Mouse (Mus musculus): ENCODE data around the gene Phpt1. TPM values are rescaled to one million over a fixed set of nuclear protein-coding genes. Genes with fewer than 3 reads are reported as not detected.

The Phpt1 gene
- polyA plus RNA-seq, 1 experiment from 2014 or later = 123 TPM

GRCm38 (mm10) chr2:25578796-25579736 lies 4.0 kb upstream of the Phpt1 start:
- 4% methylated on average over 77 of the region's 77 CpGs for WGBS
- no peak overlapping the region for H3K9ac ChIP-seq (ENCODE audit: low read length)
- H3K36me3 ChIP-seq (ENCODE audit: control insufficient read depth, insufficient read depth, low read length) = peaks cover 1% of the 10 kb centered on the region; the same call in 1 of the 2 replicates
- no peak for ATAC-seq (ENCODE audit: insufficient read depth, low FRiP score)
- H3K4me1 ChIP-seq (ENCODE audit: control insufficient read depth, insufficient read depth, low read length) = peaks cover 48% of the 10 kb centered on the region
- peak overlapping the region; percentile 48 for H3K4me2 ChIP-seq (ENCODE audit: low read depth, low read length)
- H3K27me3 ChIP-seq (ENCODE audit: control insufficient read depth, insufficient read depth, low read length) = peaks cover 49% of the 10 kb centered on the region
- H3K27ac ChIP-seq (ENCODE audit: low read length) = no peak overlapping the region
- H3K4me3 ChIP-seq (replicated peaks; ENCODE audit: low read length) = peak overlapping the region; percentile 29
- no peaks in the 10 kb centered on the region for H3K9me3 ChIP-seq (replicated peaks; ENCODE audit: control insufficient read depth, low read length)

- no peak for ATAC-seq (ENCODE audit: insufficient read depth, low FRiP score)
- peak overlapping the region; percentile 47; the same call in 1 of the 2 replicates for H3K9ac ChIP-seq (ENCODE audit: low read length)
Observed at GRCm38 (mm10) chr2:25577951-25578795, 3.1 kb upstream of the Phpt1 start.

GRCm38 (mm10) chr2:25576965-25577891 lies 2.2 kb upstream of the Phpt1 start:
- no peak for ATAC-seq (ENCODE audit: insufficient read depth, low FRiP score)
- Histone ChIP-seq H3K27me3 (ENCODE audit: control insufficient read depth, insufficient read depth, low read length) (peaks cover 49% of the 10 kb centered on the region), H3K4me2 (ENCODE audit: low read depth, low read length) (peak overlapping the region; percentile 39), H3K4me1 (ENCODE audit: control insufficient read depth, insufficient read depth, low read length) (peaks cover 49% of the 10 kb centered on the region), H3K9ac (ENCODE audit: low read length) (peak overlapping the region; percentile 47; the same call in 1 of the 2 replicates), H3K9me3 (replicated peaks; ENCODE audit: control insufficient read depth, low read length) (no peaks in the 10 kb centered on the region), H3K27ac (ENCODE audit: low read length) (no peak overlapping the region), H3K36me3 (ENCODE audit: control insufficient read depth, insufficient read depth, low read length) (no peaks in the 10 kb centered on the region), H3K4me3 (replicated peaks; ENCODE audit: low read length) (peak overlapping the region; percentile 25)
- WGBS = 17% methylated on average over 90 of the region's 92 CpGs

More at GRCm38 (mm10) chr2:25577951-25578795, 3.1 kb upstream of the Phpt1 start:
- no peak overlapping the region for H3K27ac ChIP-seq (ENCODE audit: low read length)
- no peaks in the 10 kb centered on the region for H3K9me3 ChIP-seq (replicated peaks; ENCODE audit: control insufficient read depth, low read length)
- H3K27me3 ChIP-seq (ENCODE audit: control insufficient read depth, insufficient read depth, low read length) = peaks cover 49% of the 10 kb centered on the region
- H3K4me3 ChIP-seq (replicated peaks; ENCODE audit: low read length) = peak overlapping the region; percentile 29
- 7% methylated on average over 75 of the region's 75 CpGs for WGBS
- H3K4me2 ChIP-seq (ENCODE audit: low read depth, low read length) = peak overlapping the region; percentile 39
- H3K36me3 ChIP-seq (ENCODE audit: control insufficient read depth, insufficient read depth, low read length) = no peaks in the 10 kb centered on the region; the same call in 1 of the 2 replicates
- H3K4me1 ChIP-seq (ENCODE audit: control insufficient read depth, insufficient read depth, low read length) = peaks cover 55% of the 10 kb centered on the region

GRCm38 (mm10) chr2:25576028-25576850 lies 1.2 kb upstream of the Phpt1 start:
- no peak for ATAC-seq (ENCODE audit: insufficient read depth, low FRiP score)
- Histone ChIP-seq H3K4me3 (replicated peaks; ENCODE audit: low read length) (no peak overlapping the region), H3K36me3 (ENCODE audit: control insufficient read depth, insufficient read depth, low read length) (no peaks in the 10 kb centered on the region), H3K27me3 (ENCODE audit: control insufficient read depth, insufficient read depth, low read length) (peaks cover 49% of the 10 kb centered on the region), H3K4me2 (ENCODE audit: low read depth, low read length) (peak overlapping the region; percentile 96; the same call in 1 of the 2 replicates), H3K9me3 (replicated peaks; ENCODE audit: control insufficient read depth, low read length) (no peaks in the 10 kb centered on the region), H3K4me1 (ENCODE audit: control insufficient read depth, insufficient read depth, low read length) (peaks cover 41% of the 10 kb centered on the region), H3K27ac (ENCODE audit: low read length) (no peak overlapping the region), H3K9ac (ENCODE audit: low read length) (peak overlapping the region; percentile 87; the same call in 1 of the 2 replicates)
- 68% methylated on average over 16 of the region's 16 CpGs for WGBS

- peaks cover 39% of the 10 kb centered on the region for H3K4me1 ChIP-seq (ENCODE audit: control insufficient read depth, insufficient read depth, low read length)
Observed at GRCm38 (mm10) chr2:25575432-25576027, 506 bp upstream of the Phpt1 start.

GRCm38 (mm10) chr2:25574136-25574535 lies 888 bp downstream of the Phpt1 start:
- peak overlapping the region; percentile 96 for H3K4me2 ChIP-seq (ENCODE audit: low read depth, low read length)
- no peak for ATAC-seq (ENCODE audit: insufficient read depth, low FRiP score)
- H3K36me3 ChIP-seq (ENCODE audit: control insufficient read depth, insufficient read depth, low read length) = 0 out of 2 replicates have a peak, but pooled peaks cover 7% of the 10 kb centered on the region
- peak overlapping the region; percentile 97 for H3K27ac ChIP-seq (ENCODE audit: low read length)
- no peaks in the 10 kb centered on the region for H3K9me3 ChIP-seq (replicated peaks; ENCODE audit: control insufficient read depth, low read length)
- H3K4me3 ChIP-seq (replicated peaks; ENCODE audit: low read length) = peak overlapping the region; percentile 67
- H3K9ac ChIP-seq (ENCODE audit: low read length) = peak overlapping the region; percentile 87
- H3K27me3 ChIP-seq (ENCODE audit: control insufficient read depth, insufficient read depth, low read length) = peaks cover 30% of the 10 kb centered on the region
- 11% methylated on average over 11 of the region's 11 CpGs for WGBS
- H3K4me1 ChIP-seq (ENCODE audit: control insufficient read depth, insufficient read depth, low read length) = peaks cover 31% of the 10 kb centered on the region

More at GRCm38 (mm10) chr2:25575432-25576027, 506 bp upstream of the Phpt1 start:
- Histone ChIP-seq H3K4me3 (replicated peaks; ENCODE audit: low read length) (peak overlapping the region; percentile 67), H3K4me2 (ENCODE audit: low read depth, low read length) (peak overlapping the region; percentile 96), H3K27me3 (ENCODE audit: control insufficient read depth, insufficient read depth, low read length) (peaks cover 44% of the 10 kb centered on the region), H3K9ac (ENCODE audit: low read length) (peak overlapping the region; percentile 87), H3K36me3 (ENCODE audit: control insufficient read depth, insufficient read depth, low read length) (0 out of 2 replicates have a peak, but pooled peaks cover 1% of the 10 kb centered on the region), H3K9me3 (replicated peaks; ENCODE audit: control insufficient read depth, low read length) (no peaks in the 10 kb centered on the region), H3K27ac (ENCODE audit: low read length) (peak overlapping the region; percentile 97)
- 12% methylated on average over 21 of the region's 21 CpGs for WGBS
- ATAC-seq (ENCODE audit: insufficient read depth, low FRiP score) = no peak

- H3K4me1 ChIP-seq (ENCODE audit: control insufficient read depth, insufficient read depth, low read length) = peaks cover 29% of the 10 kb centered on the region
- 0 out of 2 replicates have a peak, but pooled peaks cover 7% of the 10 kb centered on the region for H3K36me3 ChIP-seq (ENCODE audit: control insufficient read depth, insufficient read depth, low read length)
- no peak for ATAC-seq (ENCODE audit: insufficient read depth, low FRiP score)
- H3K4me3 ChIP-seq (replicated peaks; ENCODE audit: low read length) = peak overlapping the region; percentile 67; the same call in 1 of the 2 replicates
- H3K27ac ChIP-seq (ENCODE audit: low read length) = no peak overlapping the region
- WGBS = 84% methylated on average over 2 of the region's 2 CpGs
- 0 out of 2 replicates have a peak overlapping the region, but pooled peaks have one; percentile 28 for H3K9ac ChIP-seq (ENCODE audit: low read length)
- peak overlapping the region; percentile 96 for H3K4me2 ChIP-seq (ENCODE audit: low read depth, low read length)
- H3K27me3 ChIP-seq (ENCODE audit: control insufficient read depth, insufficient read depth, low read length) = peaks cover 20% of the 10 kb centered on the region
- no peaks in the 10 kb centered on the region for H3K9me3 ChIP-seq (replicated peaks; ENCODE audit: control insufficient read depth, low read length)
Observed at GRCm38 (mm10) chr2:25573068-25573467, 2.0 kb downstream of the Phpt1 start.
